Mouse (Mus musculus) MEL (cell line): Measurements from ENCODE around the gene Mlc1.

Experiments
- CTCF ChIP-seq, 3 experiments: IDR thresholded peaks in 2 of 3; conservative IDR thresholded peaks in 1 of 3; 2 replicates each; pipeline ENCODE4 v1.5.1; 2011 to 2012; ENCODE audit warnings: low read length in 3 of 3, low read depth in 2 of 3, mild to moderate bottlenecking in 2 of 3, improper control_type of control experiment in 1 of 3, inconsistent platforms in 1 of 3, mixed read lengths in 1 of 3, moderate library complexity in 1 of 3; ENCODE audit not compliant: control insufficient read depth in 1 of 3, insufficient read depth in 1 of 3, poor library complexity in 1 of 3, severe bottlenecking in 1 of 3
- ETS1 ChIP-seq: IDR thresholded peaks from 2 replicates; pipeline ENCODE4 v1.6.1; 2012; ENCODE audit warnings: low read depth, mild to moderate bottlenecking, inconsistent platforms, low read length, improper control_type of control experiment, moderate library complexity
- HCFC1 ChIP-seq: IDR thresholded peaks from 2 replicates; pipeline ENCODE4 v1.6.1; 2012; ENCODE audit warnings: low read depth, mild to moderate bottlenecking, inconsistent platforms, low read length, improper control_type of control experiment, moderate library complexity
- POLR2A ChIP-seq, 2 experiments: IDR thresholded peaks; 2 replicates each; pipeline ENCODE4 v1.6.1; 2011 to 2012; ENCODE audit warnings: low read length in 2 of 2, mild to moderate bottlenecking in 2 of 2, control low read depth in 1 of 2, improper control_type of control experiment in 1 of 2, low read depth in 1 of 2, moderate library complexity in 1 of 2; ENCODE audit not compliant: control insufficient read depth in 1 of 2, insufficient read depth in 1 of 2, poor library complexity in 1 of 2

- no peak for TF ChIP-seq POLR2A (IDR thresholded peaks at IDR 0.05; ENCODE audit: control insufficient read depth in 1 of 2, insufficient read depth in 1 of 2, low read depth in 1 of 2, low read length in 2 of 2, poor library complexity in 1 of 2)
- TF ChIP-seq ETS1 = peak; percentile 51; the same call in 1 of the 2 replicates
- TF ChIP-seq CTCF (IDR thresholded peaks at IDR 0.05 in 2 of 3, conservative IDR thresholded peaks at IDR 0.05 in 1 of 3; ENCODE audit: control insufficient read depth in 1 of 3, insufficient read depth in 1 of 3, low read depth in 2 of 3, low read length in 3 of 3, poor library complexity in 1 of 3, severe bottlenecking in 1 of 3) = no peak
- TF ChIP-seq HCFC1 = no peak
These were observed 37.9 kb upstream of the Mlc1 start for GRCm38 (mm10) chr15:89016722-89017121.
